ENCODE assay signal across 7 mouse cellular contexts in the genomic region with DNA sequence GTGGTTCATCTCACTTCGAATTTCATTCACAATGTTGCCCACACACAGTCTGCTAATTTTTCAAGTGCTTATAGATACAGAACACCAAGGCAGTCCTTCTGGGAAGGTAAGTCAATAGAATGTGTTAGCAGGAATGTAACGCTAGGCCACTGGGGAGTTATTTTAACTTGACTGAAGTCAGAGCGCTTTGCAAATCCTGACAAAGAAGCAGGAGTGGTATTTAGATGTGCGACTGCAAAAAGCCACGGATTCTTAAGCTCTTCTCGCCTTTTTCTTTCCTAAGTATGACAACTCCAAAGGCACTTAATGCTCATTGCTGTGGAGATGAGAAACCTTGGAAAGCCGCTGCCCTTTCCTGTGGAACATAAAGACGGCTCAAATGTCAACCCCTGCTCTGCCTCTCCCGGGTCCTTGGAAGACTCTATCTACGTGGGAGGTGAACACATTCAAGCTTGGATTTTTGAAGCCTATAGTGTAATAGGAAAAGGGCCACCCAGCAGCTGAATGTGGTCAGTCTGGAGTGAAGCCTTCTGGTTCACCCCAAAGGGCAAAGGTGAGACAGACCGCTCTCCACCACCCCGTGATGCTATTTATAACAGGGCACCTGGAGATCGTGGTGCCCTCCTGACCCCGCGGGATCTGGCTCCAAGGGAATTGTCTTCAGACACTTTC. TPM values are rescaled to one million over a fixed set of nuclear protein-coding genes. Genes with fewer than 3 reads are reported as not detected.
DNase-seq lines count a peak whose midpoint lies in the region; ATAC-seq lines count a peak whose summit lies in the region.

No protein-coding gene starts in this region.

- 0 out of 2 replicates have a peak, but pooled peaks cover 13% of the 10 kb centered on the region for H3K4me1 ChIP-seq in lung, embryonic 15.5 days
- H3K4me1 ChIP-seq in embryonic facial prominence, embryonic 11.5 days (ENCODE audit: control insufficient read depth, insufficient read depth, low read length) = no peaks in the 10 kb centered on the region
- peaks cover 8% of the 10 kb centered on the region for H3K4me1 ChIP-seq in hindbrain, embryonic 15.5 days (replicated peaks)
- H3K4me1 ChIP-seq in midbrain, embryonic 10.5 days = peaks cover 16% of the 10 kb centered on the region

- H3K27me3 ChIP-seq in lung, embryonic 15.5 days = no peaks in the 10 kb centered on the region
- no peaks in the 10 kb centered on the region for H3K27me3 ChIP-seq in embryonic facial prominence, embryonic 11.5 days (ENCODE audit: control insufficient read depth, insufficient read depth, low read length)
- no peaks in the 10 kb centered on the region for H3K27me3 ChIP-seq in hindbrain, embryonic 15.5 days
- H3K27me3 ChIP-seq in midbrain, embryonic 10.5 days (ENCODE audit: low read depth, poor library complexity, severe bottlenecking) = peaks cover 24% of the 10 kb centered on the region

- peak overlapping the region; percentile 66 for H3K4me3 ChIP-seq in lung, embryonic 15.5 days
- H3K4me3 ChIP-seq in embryonic facial prominence, embryonic 11.5 days (ENCODE audit: low read depth, low read length) = peak overlapping the region; percentile 67
- peak overlapping the region; percentile 71 for H3K4me3 ChIP-seq in hindbrain, embryonic 15.5 days
- H3K4me3 ChIP-seq in midbrain, embryonic 10.5 days = peak overlapping the region; percentile 86

- no peaks in the 10 kb centered on the region for H3K9me3 ChIP-seq in lung, embryonic 15.5 days
- H3K9me3 ChIP-seq in embryonic facial prominence, embryonic 11.5 days (replicated peaks; ENCODE audit: control insufficient read depth, low read length) = no peaks in the 10 kb centered on the region
- no peaks in the 10 kb centered on the region for H3K9me3 ChIP-seq in hindbrain, embryonic 15.5 days
- no peaks in the 10 kb centered on the region for H3K9me3 ChIP-seq in midbrain, embryonic 10.5 days (replicated peaks)

- H3K27ac ChIP-seq in lung, embryonic 15.5 days = peak overlapping the region; percentile 50
- no peak overlapping the region for H3K27ac ChIP-seq in embryonic facial prominence, embryonic 11.5 days (replicated peaks; ENCODE audit: low read depth, low read length)
- H3K27ac ChIP-seq in hindbrain, embryonic 15.5 days (replicated peaks) = 0 out of 2 replicates have a peak overlapping the region, but pooled peaks have one; percentile 43
- H3K27ac ChIP-seq in midbrain, embryonic 10.5 days (replicated peaks) = peak overlapping the region; percentile 77

- ATAC-seq in lung, embryonic 15.5 days (ENCODE audit: borderline replicate concordance, extremely low read depth, low FRiP score, low TSS enrichment) = no peak; the same call in none of the 2 replicates
- peak; percentile 36 for ATAC-seq in embryonic facial prominence, embryonic 11.5 days (replicated peaks; ENCODE audit: insufficient number of reproducible peaks, low FRiP score, low TSS enrichment, low read depth)
- ATAC-seq in hindbrain, embryonic 15.5 days (ENCODE audit: low FRiP score, low read depth) = no peak; the same call in 1 of the 2 replicates

- H3K9ac ChIP-seq in lung, embryonic 15.5 days = peak overlapping the region; percentile 73
- peak overlapping the region; percentile 58; the same call in 1 of the 2 replicates for H3K9ac ChIP-seq in embryonic facial prominence, embryonic 11.5 days (replicated peaks; ENCODE audit: low read length)
- H3K9ac ChIP-seq in hindbrain, embryonic 15.5 days = peak overlapping the region; percentile 79

- no peaks in the 10 kb centered on the region for H3K36me3 ChIP-seq in lung, embryonic 15.5 days
- H3K36me3 ChIP-seq in embryonic facial prominence, embryonic 11.5 days (replicated peaks; ENCODE audit: control insufficient read depth, insufficient read depth, low read depth, low read length) = no peaks in the 10 kb centered on the region
- H3K36me3 ChIP-seq in hindbrain, embryonic 15.5 days = no peaks in the 10 kb centered on the region
- no peaks in the 10 kb centered on the region for H3K36me3 ChIP-seq in midbrain, embryonic 10.5 days

- 8% methylated on average over 15 of the region's 15 CpGs for WGBS in lung, embryonic 15.5 days
- WGBS in embryonic facial prominence, embryonic 11.5 days = 7% methylated on average over 15 of the region's 15 CpGs
- WGBS in hindbrain, embryonic 15.5 days = 9% methylated on average over 15 of the region's 15 CpGs
- 10% methylated on average over 15 of the region's 15 CpGs for WGBS in midbrain, embryonic 10.5 days

- DNase-seq in lung, postnatal 25 days (ENCODE audit: low spot score) = no peak
- peak; percentile 36 for DNase-seq in embryonic facial prominence, embryonic 11.5 days (ENCODE audit: low spot score)
- DNase-seq in midbrain, embryonic 10.5 days (ENCODE audit: low spot score) = peak; percentile 22
- DNase-seq in cerebellum, postnatal 25 days = no peak
- no peak for DNase-seq in cerebellum, adult 9-10 months

- H3K4me2 ChIP-seq in lung, embryonic 15.5 days = peak overlapping the region; percentile 97
- H3K4me2 ChIP-seq in embryonic facial prominence, embryonic 11.5 days (ENCODE audit: low read depth, low read length) = peak overlapping the region; percentile 100
- peak overlapping the region; percentile 92 for H3K4me2 ChIP-seq in hindbrain, embryonic 15.5 days

RNA-seq across cellular contexts. Expression of gene Grb14, which starts 3.0 kb away (rescaled TPM):
- 36.9 and 37.3 TPM in 2 replicates for polyA plus RNA-seq in lung, embryonic 15.5 days (2015; fragmentation: Nextera tagmentation; extraction: Ambion mirVana)
- polyA plus RNA-seq in embryonic facial prominence, embryonic 11.5 days (2014; fragmentation: Nextera tagmentation; extraction: Ambion mirVana) = 9.5 and 10.7 TPM in 2 replicates
- polyA plus RNA-seq in hindbrain, embryonic 15.5 days (2015; fragmentation: Nextera tagmentation; extraction: Ambion mirVana) = 27.9 and 28.9 TPM in 2 replicates
- 3.9 and 5.1 TPM in 2 replicates for polyA plus RNA-seq in midbrain, embryonic 10.5 days (2016; fragmentation: Nextera tagmentation; extraction: Ambion mirVana)

Comparison
In these comparisons a context has a peak if more than half of its experiments do, and no peak if none do; other contexts are left out.
1. DNase-seq: peak in embryonic facial prominence, embryonic 11.5 days (single experiment) and midbrain, embryonic 10.5 days (single experiment); none in lung, postnatal 25 days (single experiment), cerebellum, postnatal 25 days (0 of 2) and cerebellum, adult 9-10 months (single experiment).
2. Peak in every context shown above with its lines, with median percentiles within 50 percentile points of each other: H3K4me2 ChIP-seq, H3K4me3 ChIP-seq and H3K9ac ChIP-seq.